Mouse (Mus musculus): ENCODE measurements at regions not wholly inside any gene's neighbourhood (a gene's known extent, or its start where the extent isn't known, plus 50 kb on each side); places are given as distances from the start of the nearest gene placed in this dataset.
A peak's percentile ranks its signal among the peaks of the same experiment; 100 is the strongest.

DNA sequence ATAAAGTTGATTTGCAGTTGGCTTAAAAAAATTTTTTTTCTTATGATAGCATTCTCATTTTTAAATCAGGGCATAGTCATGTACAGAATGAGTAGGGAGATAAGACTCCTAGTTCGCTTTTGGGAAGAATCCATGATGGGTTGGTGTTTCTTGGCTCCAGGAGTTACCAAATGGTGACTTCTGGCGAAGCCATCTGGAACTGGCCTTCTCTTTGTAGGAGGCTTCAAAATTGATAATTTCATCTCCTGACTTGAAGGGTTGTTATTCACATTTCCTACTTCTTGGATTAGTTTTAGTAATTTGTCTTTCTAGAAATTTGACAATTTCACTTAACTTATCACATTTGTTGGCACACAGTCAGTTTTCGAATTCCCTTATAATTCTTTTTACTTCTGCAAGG is 218.5 kb upstream of the Gjb5 start:
- H3K4me1 ChIP-seq (ENCODE audit: control insufficient read depth, insufficient read depth, low read length): no peaks in the 10 kb centered on the region
- H3K4me3 ChIP-seq (ENCODE audit: insufficient read depth, low read depth, low read length): no peak overlapping the region
- TF ChIP-seq CTCF (IDR thresholded peaks at IDR 0.05; ENCODE audit: insufficient read depth, low read depth, low read length) (no peak), POLR2A (IDR thresholded peaks at IDR 0.05; ENCODE audit: insufficient read depth, low read depth, low read length) (no peak)
- no peak overlapping the region for H3K27ac ChIP-seq (ENCODE audit: insufficient read depth, low read depth, low read length)
- WGBS: 92% methylated on average over 3 of the region's 3 CpGs

DNA sequence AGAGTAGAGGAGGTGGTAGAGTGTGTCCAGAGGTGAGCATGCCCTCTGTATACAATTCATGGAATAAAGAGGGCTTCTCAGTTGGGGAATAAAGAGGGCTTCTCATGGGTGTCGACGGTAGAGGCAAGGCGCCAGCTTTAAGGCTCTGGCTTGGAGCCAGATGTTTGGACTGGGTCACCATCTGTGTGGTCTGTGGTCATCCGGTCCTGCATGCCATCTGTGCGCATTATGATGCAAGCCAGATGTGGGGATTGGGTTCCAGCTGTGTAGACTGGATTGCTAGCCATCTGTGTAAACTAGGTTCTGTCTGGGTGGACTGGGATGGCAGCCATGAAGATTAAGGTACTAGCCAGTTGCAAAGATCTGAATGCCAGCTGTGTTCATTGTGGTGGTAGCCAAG is 204.6 kb upstream of the Gjb5 start:
- TF ChIP-seq POLR2A (IDR thresholded peaks at IDR 0.05; ENCODE audit: insufficient read depth, low read depth, low read length): no peak
- TF ChIP-seq CTCF (IDR thresholded peaks at IDR 0.05; ENCODE audit: insufficient read depth, low read depth, low read length): no peak
- 79% methylated on average over 5 of the region's 5 CpGs for WGBS
- no peak overlapping the region for H3K4me3 ChIP-seq (ENCODE audit: insufficient read depth, low read depth, low read length)
- peaks cover 10% of the 10 kb centered on the region for H3K4me1 ChIP-seq (ENCODE audit: control insufficient read depth, insufficient read depth, low read length)
- H3K27ac ChIP-seq (ENCODE audit: insufficient read depth, low read depth, low read length): no peak overlapping the region

DNA sequence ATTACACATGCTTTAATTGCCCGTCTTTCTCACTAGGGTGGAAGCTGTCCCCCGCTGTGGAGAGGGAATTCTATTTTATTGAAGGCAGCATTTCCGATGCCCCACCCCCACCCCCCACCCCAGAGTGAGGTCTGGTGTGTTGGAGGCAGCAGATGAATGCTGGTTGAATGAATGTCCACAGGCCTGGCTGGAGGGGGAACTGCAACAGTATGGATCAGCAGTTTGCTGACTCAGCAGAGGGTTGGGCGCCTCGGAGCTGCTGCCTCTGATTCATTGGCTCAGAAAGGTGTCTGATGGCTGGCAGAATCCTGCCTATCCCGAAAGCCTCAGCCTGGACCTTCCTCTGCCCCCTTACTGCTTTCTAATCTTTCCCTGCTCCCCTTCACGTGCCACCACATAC is 200.6 kb upstream of the Gjb5 start:
- TF ChIP-seq POLR2A (IDR thresholded peaks at IDR 0.05; ENCODE audit: insufficient read depth, low read depth, low read length): no peak
- TF ChIP-seq CTCF (IDR thresholded peaks at IDR 0.05; ENCODE audit: insufficient read depth, low read depth, low read length): no peak
- Histone ChIP-seq H3K4me1 (ENCODE audit: control insufficient read depth, insufficient read depth, low read length) (peaks cover 7% of the 10 kb centered on the region), H3K4me3 (ENCODE audit: insufficient read depth, low read depth, low read length) (no peak overlapping the region), H3K27ac (ENCODE audit: insufficient read depth, low read depth, low read length) (no peak overlapping the region)
- WGBS: 24% methylated on average over 7 of the region's 7 CpGs

DNA sequence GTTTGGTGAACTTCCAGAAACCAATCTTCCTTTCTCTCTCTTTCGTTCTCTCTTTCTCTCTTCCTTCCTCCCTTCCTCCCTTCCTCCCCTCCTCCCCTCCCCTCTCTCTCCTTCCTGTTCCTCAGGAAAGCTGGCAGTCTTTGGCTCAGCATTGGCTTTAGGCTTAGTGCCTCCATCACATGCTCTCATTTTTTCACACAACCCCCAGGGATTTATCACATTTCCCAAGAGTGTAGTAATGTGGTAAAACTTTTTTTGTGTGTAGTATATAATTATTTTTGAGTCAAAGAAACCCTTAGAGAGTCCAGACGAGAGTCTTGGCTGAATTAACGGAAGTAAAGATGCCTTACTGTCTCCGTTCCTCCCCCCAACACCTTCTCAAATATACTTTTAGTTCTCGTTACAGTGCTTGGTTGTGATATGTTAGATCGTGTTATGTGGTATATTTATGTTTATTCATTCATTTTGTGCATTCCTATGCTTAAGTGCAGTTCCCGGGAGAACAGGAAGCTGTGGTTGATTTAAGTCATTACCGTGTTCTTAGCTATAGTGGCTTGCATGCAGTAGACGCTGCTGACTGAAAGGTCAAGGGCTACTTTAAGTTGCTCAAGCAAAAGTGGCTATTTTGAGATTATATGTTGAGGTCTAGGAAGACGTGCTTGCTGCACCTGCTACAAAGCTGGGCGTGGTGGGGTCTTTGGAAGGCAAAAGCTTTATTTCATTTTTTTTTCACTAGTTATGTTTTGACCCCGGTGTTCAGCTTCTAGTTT is 194.7 kb upstream of the Gjb5 start:
- Histone ChIP-seq H3K4me1 (ENCODE audit: control insufficient read depth, insufficient read depth, low read length) (peaks cover 5% of the 10 kb centered on the region; the same call in 1 of the 2 replicates), H3K27ac (ENCODE audit: insufficient read depth, low read depth, low read length) (no peak overlapping the region), H3K4me3 (ENCODE audit: insufficient read depth, low read depth, low read length) (no peak overlapping the region)
- TF ChIP-seq CTCF (IDR thresholded peaks at IDR 0.05; ENCODE audit: insufficient read depth, low read depth, low read length): no peak
- TF ChIP-seq POLR2A (IDR thresholded peaks at IDR 0.05; ENCODE audit: insufficient read depth, low read depth, low read length): no peak
- WGBS: 75% methylated on average over 12 of the region's 12 CpGs

DNA sequence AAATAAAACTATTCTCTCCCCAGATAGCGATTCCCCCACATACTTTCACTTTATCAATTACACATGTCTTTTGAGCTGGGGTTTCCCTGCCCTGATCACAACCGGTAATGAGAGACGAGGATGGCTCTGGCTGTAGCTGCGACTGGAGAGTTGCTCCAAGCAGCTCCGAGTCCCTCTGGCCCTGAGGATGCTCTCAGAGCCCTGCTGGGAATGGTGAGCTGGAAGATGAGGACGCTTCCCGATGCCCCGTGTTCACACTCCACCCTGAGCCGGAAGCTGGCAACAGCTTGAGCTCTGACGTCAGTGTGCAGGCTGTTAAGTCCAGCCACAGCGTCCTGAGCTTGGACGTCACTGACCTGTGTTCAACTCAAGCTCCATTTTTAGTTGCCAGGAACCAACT is 191.6 kb upstream of the Gjb5 start:
- Histone ChIP-seq H3K4me1 (ENCODE audit: control insufficient read depth, insufficient read depth, low read length) (peaks cover 5% of the 10 kb centered on the region; the same call in 1 of the 2 replicates), H3K4me3 (ENCODE audit: insufficient read depth, low read depth, low read length) (peak overlapping the region; percentile 24), H3K27ac (ENCODE audit: insufficient read depth, low read depth, low read length) (no peak overlapping the region)
- TF ChIP-seq CTCF (IDR thresholded peaks at IDR 0.05; ENCODE audit: insufficient read depth, low read depth, low read length) (no peak), POLR2A (IDR thresholded peaks at IDR 0.05; ENCODE audit: insufficient read depth, low read depth, low read length) (no peak)
- 25% methylated on average over 12 of the region's 12 CpGs for WGBS

DNA sequence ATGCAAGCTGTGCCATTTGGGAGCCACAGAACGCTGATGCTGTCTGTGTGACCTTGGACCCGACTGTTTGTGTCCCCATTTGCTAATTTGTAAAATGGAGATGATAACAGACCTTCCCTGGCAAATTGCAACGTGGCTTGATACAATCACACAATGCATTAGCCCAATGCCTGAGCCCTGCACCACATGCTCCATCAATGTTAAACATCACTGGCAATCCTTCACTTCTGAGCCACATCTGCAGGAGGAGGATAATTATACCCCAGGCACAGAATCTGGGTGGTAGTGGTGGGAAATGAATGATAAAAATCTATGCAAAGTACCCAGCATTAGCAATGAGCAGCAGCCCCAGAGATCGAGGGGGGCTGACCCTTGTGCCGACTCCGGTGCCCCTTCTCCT is 191.0 kb upstream of the Gjb5 start:
- TF ChIP-seq CTCF (IDR thresholded peaks at IDR 0.05; ENCODE audit: insufficient read depth, low read depth, low read length): no peak
- no peak for TF ChIP-seq POLR2A (IDR thresholded peaks at IDR 0.05; ENCODE audit: insufficient read depth, low read depth, low read length)
- Histone ChIP-seq H3K4me3 (ENCODE audit: insufficient read depth, low read depth, low read length) (no peak overlapping the region), H3K27ac (ENCODE audit: insufficient read depth, low read depth, low read length) (no peak overlapping the region), H3K4me1 (ENCODE audit: control insufficient read depth, insufficient read depth, low read length) (peaks cover 5% of the 10 kb centered on the region; the same call in 1 of the 2 replicates)
- 27% methylated on average over 6 of the region's 6 CpGs for WGBS

DNA sequence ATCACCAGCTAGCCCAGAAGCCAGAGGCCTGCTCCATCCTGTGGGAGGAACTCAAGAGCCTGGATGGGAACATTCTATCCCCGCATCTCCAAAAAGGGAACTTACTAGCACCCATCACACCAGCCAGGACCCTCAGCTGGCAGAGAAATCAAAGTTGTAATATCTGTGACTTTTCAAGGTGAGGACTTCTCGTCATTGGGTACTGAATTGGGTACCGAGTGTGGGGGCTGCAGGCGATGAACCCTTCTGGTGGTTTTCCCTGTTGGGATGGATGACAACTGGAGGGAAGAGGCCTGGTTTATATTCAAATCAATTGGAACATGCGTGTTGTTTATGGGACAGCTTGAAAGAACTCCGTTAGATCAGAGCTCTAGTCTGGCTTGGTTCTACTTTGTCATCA is 187.1 kb upstream of the Gjb5 start:
- Histone ChIP-seq H3K27ac (ENCODE audit: insufficient read depth, low read depth, low read length) (no peak overlapping the region), H3K4me3 (ENCODE audit: insufficient read depth, low read depth, low read length) (no peak overlapping the region), H3K4me1 (ENCODE audit: control insufficient read depth, insufficient read depth, low read length) (peaks cover 13% of the 10 kb centered on the region)
- no peak for TF ChIP-seq CTCF (IDR thresholded peaks at IDR 0.05; ENCODE audit: insufficient read depth, low read depth, low read length)
- TF ChIP-seq POLR2A (IDR thresholded peaks at IDR 0.05; ENCODE audit: insufficient read depth, low read depth, low read length): no peak
- WGBS: 96% methylated on average over 6 of the region's 6 CpGs

DNA sequence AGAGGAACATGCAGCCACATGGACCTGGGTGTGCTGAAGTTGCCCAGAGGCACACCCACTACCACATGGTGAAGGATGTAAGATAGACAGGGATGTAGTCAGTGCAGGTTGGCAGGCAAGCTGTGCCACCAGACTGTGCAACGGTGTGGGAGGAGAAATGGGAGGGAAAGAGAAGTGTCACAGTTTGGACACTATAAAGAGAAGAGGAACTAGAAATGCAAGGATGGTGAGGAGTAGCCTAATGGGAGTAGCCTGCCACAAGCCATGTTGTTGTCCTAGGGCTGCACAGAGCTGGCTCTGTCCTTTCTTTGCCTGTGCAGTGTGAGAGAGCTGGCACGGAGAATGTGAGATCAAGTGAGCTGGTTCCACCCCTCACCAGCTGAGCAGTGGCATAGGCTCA is 185.3 kb upstream of the Gjb5 start:
- Histone ChIP-seq H3K27ac (ENCODE audit: insufficient read depth, low read depth, low read length) (no peak overlapping the region), H3K4me3 (ENCODE audit: insufficient read depth, low read depth, low read length) (no peak overlapping the region), H3K4me1 (ENCODE audit: control insufficient read depth, insufficient read depth, low read length) (peaks cover 9% of the 10 kb centered on the region)
- TF ChIP-seq CTCF (IDR thresholded peaks at IDR 0.05; ENCODE audit: insufficient read depth, low read depth, low read length) (no peak), POLR2A (IDR thresholded peaks at IDR 0.05; ENCODE audit: insufficient read depth, low read depth, low read length) (no peak)
- 11% methylated on average over 2 of the region's 2 CpGs for WGBS

DNA sequence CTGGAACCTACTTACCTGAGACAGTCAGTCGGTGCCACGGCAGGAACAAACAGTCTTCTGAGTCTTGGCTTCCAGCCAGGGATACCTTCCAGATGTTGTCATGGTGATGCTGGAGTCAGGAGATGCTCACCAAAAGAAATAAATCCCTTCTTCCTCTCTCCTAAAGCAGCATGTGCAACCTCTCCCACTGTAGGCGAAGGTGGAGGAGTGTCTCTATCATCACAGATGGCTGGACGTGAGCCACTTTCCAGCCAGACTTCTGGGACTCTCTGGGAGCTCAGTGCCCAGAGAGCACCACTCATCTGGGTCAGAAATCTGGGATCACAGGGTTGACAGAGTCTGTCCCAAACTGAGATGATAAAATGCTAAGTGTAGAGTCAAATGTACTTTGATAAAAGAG is 184.8 kb upstream of the Gjb5 start:
- no peak for TF ChIP-seq POLR2A (IDR thresholded peaks at IDR 0.05; ENCODE audit: insufficient read depth, low read depth, low read length)
- no peak for TF ChIP-seq CTCF (IDR thresholded peaks at IDR 0.05; ENCODE audit: insufficient read depth, low read depth, low read length)
- H3K4me3 ChIP-seq (ENCODE audit: insufficient read depth, low read depth, low read length): no peak overlapping the region
- WGBS: 50% methylated on average over 4 of the region's 4 CpGs
- no peak overlapping the region for H3K27ac ChIP-seq (ENCODE audit: insufficient read depth, low read depth, low read length)
- H3K4me1 ChIP-seq (ENCODE audit: control insufficient read depth, insufficient read depth, low read length): peaks cover 9% of the 10 kb centered on the region
